Mouse (Mus musculus) c-Kit-positive CD71-positive TER-119-positive erythroid progenitor cells, embryonic 14.5 days (primary cell): Measurements from ENCODE around the gene Gpr152.
"Not testable (repeated sequence)": the region's sequence is repeated elsewhere in the genome, so short reads cannot be mapped to it uniquely, and the experiment has no call there.

Source experiments
- DNase-seq: peaks from one replicate; pipeline ENCODE4 v3.0.0-alpha.2; 2013; ENCODE audit warnings: low spot score

The Gpr152 gene

DNA sequence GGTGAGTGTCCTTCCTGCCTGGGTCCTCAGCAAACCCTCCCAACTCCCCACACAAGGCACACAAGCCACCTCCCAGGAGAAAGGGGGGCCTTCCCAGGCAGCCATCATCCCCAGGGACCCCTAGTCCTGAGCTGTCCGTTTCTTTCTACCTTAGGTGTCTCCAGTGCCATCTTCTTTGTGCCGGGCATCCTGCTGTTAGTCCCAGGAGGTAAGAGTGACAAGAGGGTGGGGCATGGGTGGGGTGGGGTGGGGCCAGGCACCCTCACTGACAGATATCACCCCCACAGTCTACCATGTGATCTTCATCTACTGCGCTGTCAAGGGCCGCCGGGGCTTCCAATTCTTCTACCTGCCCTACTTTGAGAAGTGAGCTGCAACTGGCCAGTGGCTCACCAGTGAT lies 8.5 kb upstream of the Gpr152 start:
- no peak for DNase-seq

GRCm38 (mm10) chr19:4131768-4132167 lies 7.8 kb upstream of the Gpr152 start:
- no peak for DNase-seq

DNA sequence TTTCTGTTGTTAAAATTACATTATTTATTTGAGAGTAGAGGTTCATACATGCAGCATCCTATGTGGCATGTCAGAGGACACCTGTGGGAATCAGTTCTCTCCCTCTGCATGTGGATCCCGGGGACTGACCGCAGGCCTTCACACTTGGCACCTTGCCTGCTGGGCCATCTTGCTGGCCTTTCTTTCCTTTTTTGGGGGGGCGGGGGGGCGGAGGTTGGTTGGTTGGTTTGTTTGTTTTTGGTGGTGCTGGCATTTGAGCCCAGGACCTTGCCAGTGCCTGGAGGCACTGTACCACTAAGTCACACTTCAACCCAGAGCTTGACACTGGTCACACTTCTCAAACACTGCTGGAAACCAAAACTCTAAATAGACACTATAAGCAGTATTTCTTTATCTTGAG lies 5.2 kb upstream of the Gpr152 start:
- no peak for DNase-seq

DNA sequence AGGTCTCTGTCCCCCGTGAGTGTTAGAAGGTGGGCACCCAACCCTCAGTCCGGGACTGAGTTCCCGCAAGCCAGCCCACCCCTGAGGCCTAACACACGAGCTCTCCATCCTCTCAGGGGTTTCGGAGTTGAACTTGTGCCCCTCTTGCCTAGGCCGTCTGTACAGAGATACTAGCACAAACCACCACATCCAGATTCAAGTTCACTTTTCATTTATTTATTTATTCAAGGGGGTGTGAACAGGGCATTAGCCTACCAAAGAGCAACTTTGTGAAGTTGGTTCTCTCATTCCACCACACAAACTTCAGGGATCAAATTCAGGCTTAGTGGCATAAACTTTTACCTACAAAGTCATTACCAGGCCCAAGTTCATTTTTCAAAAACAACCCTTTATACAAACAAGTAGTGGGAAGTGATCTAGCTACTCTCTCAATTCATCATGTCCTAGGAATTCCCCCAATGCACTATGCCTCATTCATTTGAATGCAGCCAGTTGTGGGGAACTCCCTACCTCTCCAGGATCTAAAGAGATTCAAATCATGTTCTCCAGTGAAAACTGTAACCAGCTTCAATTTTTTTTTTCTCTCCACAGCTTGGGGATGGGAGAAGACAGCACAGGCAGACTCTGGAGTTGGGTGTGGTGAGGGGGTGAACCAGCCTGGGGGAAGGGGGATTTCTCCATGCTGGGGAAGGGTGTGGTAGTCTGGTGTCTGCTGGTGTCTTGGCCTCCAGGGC lies 4.2 kb upstream of the Gpr152 start:
- DNase-seq, result not testable (repeated sequence)

- DNase-seq, result not testable (repeated sequence)
These were observed 3.6 kb upstream of the Gpr152 start for GRCm38 (mm10) chr19:4135963-4136345.

GRCm38 (mm10) chr19:4136463-4136862 lies 3.1 kb upstream of the Gpr152 start:
- DNase-seq, result no peak

DNA sequence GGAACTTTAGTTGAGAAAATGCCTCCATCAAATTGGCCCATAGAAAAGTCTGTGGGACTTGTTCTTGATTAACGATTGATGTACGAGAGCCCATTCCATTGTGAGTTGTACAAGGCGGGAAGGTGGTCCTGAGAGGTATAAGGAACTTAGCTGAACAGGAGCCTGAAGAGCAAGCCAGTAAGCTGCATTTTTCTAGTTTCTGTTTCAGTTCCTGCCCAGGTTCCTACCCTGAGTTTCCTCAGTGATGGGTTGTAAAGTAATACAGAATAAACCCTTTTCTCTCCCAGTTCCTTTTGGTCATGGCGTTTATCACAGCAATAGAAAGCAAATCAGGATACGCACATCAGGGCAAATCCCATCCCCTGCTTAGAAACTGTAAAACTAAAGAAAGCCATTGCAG lies 1.7 kb upstream of the Gpr152 start:
- DNase-seq, result no peak

GRCm38 (mm10) chr19:4140147-4140546 lies 560 bp downstream of the Gpr152 start:
- DNase-seq, result no peak

- no peak for DNase-seq
These were observed 3.0 kb downstream of the Gpr152 start for GRCm38 (mm10) chr19:4142416-4143173.

DNA sequence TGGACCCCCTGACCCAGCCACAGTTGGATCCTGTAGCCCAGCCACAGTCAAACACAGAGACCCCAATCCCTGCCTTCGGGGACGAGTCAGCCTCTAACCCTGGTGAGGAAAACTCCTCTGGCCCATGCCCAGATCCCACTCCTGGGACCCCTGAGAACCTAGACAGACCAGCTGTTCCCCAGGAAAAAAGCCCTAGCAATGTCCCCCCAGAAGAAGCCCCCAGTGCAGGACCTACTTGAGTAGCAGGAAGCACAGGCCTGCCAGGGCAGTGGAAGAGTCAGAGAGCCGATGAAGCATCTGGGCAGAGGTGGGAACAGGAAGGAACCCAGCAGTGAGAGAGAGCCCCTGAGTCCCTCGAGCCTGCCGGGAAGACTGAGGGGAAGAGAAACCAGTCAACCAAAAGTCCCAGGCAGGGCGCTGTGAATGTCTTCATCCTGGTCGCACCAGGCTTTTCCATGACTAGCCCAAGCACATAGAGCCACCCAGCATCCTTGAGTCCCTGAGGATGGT lies 4.2 kb downstream of the Gpr152 start, which contains the start of gene Cabp4:
Gene Cabp4 (minus strand): TSS at position 275 of the 510 bp plus-strand sequence.
- no peak for DNase-seq

DNA sequence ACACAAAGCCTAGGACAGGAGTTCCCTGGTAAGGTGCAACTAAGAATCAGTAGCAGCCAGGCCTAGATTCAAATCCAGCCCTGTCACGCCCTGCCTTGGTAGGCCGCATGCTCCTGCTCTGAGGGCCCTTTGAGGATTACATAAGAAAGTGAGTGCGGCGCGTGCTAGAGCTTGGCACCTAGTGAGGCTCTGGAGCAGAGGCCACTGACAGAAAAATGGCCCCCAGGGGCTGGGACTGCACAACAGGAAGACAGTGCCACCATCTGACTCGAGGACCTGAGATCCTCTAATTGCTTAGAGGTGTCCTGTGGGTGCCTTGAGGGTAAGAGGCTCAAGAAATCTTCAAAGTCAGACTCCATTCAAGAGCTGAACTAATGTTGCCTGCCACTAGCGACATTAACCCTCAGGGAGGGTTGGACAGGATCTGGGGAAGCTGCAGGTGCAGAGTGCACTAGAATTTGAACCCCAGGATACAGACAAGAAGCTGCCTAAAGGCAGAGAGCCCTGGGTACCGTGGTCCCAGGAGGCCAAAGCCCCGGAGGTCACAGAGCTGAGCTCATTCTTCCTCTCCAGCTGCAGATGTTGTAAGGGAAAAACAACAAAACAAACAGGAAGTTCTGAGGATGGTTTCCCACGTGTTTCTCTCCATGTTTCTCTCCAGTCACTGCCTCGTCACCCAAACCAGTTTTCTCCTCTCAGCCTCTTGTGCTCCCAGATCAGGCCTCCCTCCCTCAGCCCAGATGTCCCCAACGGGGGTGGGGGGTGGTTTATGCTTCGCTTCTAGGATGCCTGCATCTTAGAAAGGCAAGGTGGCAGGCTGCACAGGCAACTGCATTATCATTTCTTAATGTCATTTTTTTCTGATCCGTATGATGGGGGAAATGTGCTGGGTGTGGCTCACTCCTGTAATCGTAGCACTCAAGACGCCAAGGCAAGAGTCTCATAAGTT lies 5.2 kb downstream of the Gpr152 start:
- no peak for DNase-seq

- no peak for DNase-seq
These were observed 6.3 kb downstream of the Gpr152 start for GRCm38 (mm10) chr19:4145936-4146335.

DNA sequence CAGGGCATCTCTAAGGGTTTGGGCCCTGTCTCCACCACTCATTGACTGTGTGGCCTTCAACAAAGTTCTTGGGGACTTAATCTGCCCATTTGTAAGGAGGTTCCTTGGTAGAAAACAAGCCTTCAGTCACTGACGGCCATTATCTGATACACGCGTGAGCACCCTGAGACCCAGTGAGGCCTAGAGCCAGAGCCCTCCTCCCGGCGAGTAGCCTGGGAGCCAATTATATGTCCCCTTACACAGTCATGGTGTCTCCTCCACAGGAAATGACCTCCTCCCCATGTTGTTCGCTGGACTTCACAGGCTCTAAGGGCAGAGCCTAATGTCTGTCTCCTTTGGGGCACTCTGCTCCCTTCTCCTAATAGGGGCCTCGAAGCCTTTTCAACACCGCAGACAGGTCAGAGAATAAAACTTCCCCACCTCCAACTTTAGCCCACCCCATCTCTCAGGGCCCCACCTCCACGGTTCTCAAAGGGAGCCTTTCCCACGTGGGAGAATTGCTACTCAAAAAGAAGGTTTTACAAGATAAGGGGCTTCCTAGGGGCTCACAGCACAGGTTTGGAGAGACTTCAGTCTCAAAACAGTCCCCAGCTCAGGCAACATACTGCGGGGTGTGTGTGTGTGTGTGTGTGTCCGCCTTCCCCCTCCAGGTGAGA lies 6.9 kb downstream of the Gpr152 start:
- no peak for DNase-seq

DNA sequence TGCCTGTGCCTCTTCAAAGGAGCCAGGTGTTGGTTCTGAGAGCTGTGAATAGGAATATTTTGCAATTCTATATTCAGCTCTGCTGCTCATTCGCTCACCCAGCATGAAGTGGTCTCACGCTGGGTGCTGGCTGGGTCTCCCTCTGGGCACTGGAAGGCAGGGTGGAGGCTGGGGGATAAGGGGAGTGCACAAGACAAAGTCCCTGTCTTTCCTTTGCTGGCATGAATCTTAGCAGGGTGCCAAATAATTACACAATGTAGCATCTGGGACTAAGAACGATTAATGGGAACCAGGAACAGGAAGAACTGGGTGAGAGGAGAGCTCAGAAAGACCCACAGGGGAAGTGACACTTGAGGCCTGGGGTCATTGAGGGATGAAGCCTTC lies 7.4 kb downstream of the Gpr152 start:
- no peak for DNase-seq

DNA sequence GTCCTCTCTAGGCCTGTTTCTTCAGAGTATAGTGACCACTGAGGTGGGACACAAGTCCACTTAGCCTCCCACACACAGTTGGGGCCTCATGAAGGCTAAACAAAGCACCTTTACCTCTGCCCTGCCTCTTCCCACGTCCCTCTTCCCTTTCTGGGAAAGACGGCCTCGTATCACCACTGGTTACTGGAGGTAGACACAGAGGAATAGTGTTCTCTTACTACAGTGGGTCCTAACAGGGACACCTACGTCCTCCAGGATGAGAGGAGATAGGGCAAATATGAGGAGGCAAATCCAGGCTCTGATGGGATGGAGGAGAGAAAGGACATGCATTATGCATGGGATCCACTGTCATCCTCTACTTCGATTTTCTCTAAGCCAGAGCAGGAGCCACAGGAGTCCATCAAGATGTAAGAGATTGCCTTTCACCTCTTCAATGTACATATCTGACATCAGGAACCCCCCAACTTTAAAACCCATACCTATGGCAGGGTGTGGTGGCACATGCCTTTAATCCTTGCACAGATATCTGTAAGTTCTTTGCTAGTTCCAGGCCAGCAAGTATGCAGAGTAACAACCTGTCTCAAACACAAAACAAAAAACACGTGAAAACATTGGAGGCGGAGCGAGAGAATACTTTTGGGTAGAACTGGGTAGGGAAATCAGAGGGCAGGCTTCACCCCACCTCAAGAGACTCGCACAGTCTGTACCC lies 8.3 kb downstream of the Gpr152 start:
- no peak for DNase-seq

DNA sequence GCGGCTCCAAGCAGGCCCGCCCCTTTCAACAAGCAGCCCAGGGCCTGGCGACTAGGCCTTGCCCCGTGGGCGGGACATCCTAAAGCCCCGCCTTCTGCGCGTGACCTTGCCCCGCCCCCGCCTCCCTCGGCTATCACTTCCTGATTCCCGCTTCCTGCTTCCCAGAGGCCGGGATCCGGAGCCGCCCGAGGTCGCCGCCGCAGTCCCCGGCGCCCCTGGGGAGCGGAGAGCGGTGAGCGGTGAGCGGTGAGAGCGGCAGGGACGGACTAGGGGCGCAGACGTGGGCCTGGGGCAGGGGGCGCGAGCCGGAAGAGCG lies 8.9 kb downstream of the Gpr152 start, which contains the start of gene Coro1b:
Gene Coro1b (plus strand): TSS at position 129 of the 316 bp plus-strand sequence.
- DNase-seq, result peak; percentile 85

DNA sequence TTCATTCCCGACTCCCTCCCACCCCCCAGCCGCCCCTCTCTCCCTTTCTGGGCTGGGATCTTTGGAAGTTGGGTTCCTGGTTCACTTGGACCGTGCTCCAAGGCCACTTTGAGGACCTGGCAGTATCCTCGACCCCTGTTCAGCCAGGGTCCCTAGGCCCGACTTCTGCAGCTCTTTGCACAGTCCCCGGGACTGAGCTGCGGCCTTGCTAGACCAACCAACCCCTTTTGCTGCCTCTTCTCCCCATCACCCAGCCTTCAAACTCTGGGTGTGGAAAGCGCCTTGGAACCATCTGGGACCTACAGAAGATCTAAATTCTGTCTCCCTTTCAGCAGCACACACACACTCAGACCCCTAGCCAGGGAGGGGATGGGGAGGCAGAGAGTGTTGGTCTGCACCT lies 9.2 kb downstream of the Gpr152 start:
- DNase-seq, result no peak

- DNase-seq, result no peak
These were observed 9.7 kb downstream of the Gpr152 start for GRCm38 (mm10) chr19:4149283-4149682.

DNA sequence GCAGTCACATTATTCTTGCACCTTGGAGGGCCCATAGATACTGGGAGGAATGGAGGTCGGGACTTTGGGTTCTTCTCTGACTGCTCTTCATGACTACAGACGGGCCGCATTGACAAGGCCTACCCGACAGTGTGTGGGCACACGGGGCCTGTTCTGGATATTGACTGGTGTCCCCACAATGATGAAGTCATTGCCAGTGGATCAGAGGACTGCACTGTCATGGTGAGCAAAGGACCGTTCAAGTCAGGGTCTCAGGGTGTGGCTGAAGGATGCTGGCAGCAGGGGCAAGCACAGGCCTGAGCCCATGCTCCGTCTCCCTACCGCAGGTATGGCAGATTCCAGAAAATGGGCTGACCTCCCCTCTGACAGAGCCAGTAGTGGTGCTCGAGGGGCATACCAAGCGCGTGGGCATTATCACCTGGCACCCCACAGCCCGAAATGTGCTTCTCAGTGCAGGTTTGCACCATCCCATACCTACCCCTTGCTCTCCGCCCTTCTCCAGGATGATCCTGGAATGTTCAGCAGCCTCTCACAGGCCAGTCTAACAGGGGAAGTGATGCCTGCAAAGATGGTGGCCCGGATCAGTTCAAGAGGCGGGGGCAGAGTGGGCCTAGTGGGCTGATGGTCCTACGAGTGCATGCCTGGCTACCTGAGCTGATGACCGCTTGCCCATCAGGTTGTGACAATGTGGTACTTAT lies 10.3 kb downstream of the Gpr152 start:
- no peak for DNase-seq
